Mouse (Mus musculus): ENCODE data around the gene Rdh1. TPM values are rescaled to one million over a fixed set of nuclear protein-coding genes. Genes with fewer than 3 reads are reported as not detected.

Gene Rdh1
- 1.4 TPM for polyA plus RNA-seq (2014; fragmentation: Illumina TruSeq; extraction: RNeasy Lipid Tissue Mini Kit (QIAGEN cat#74804))

DNA sequence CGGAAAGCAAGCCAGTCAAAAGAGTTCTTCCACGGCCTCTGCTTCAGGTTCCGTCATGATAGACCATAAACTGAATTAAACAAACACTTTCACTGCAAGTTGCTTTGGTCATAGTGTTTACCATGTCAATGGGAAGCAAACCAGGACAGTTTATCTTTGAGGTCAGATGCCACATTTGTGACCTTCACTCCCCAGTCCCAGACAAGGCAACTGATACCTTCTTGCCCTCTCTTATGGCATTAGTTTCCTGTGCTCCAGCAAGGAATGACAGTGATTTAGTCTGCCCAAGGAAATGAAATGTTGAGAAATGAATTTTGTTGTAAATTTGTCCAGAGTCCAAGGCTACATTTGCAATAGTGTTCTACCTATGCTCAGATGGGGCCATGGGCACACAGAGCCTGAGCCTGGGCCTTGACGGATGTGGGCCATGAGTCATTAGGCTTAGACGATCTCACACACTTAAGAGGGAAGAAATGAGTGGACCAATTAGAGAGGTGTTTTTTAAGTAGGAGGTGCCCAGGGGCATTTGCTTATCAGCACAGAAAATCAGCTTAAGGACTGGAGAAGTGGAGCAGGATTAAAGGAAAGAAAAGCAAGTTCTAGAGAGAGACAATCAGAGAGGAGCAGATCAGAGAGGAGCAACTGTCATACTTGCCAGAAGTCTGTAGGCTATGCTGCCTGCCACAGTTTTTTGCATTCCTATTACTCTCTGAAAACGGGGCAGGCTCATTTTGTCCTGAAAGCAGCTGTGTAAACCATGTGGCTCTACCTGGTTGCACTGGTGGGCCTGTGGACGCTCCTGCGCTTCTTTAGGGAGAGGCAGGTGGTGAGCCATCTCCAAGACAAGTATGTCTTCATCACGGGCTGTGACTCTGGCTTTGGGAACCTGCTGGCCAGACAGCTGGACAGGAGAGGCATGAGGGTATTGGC, at the start of gene Rdh1, which contains the start of gene Rdh16f1:
Rdh1 (plus strand) TSS at position 541 of the 930 bp plus-strand sequence.
Rdh16f1 (plus strand) TSS at position 607 of the 930 bp plus-strand sequence.

DNA sequence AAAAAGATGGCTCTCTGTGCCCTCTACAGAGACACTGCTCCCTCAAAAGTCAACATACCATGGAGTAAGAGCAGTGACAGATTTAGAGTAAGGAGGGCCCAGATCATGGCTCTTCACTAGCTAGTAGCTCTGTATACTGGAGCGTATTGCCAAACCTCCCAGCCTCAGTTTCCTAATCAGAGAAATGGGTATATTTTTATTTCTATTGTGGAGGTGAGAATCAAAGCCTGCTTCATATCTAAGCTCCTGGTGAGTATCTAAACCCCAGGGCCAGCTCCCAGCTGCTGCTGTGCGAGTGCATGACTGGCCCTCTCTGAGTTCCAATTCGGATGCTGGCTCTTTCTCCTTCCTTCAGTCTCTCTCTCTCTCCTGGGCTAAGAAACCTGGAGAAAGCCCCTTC, 35.3 kb upstream of the Rdh1 start, which contains the start of gene Tac2:
Tac2 (plus strand) TSS at position 301 of the 400 bp plus-strand sequence.

DNA sequence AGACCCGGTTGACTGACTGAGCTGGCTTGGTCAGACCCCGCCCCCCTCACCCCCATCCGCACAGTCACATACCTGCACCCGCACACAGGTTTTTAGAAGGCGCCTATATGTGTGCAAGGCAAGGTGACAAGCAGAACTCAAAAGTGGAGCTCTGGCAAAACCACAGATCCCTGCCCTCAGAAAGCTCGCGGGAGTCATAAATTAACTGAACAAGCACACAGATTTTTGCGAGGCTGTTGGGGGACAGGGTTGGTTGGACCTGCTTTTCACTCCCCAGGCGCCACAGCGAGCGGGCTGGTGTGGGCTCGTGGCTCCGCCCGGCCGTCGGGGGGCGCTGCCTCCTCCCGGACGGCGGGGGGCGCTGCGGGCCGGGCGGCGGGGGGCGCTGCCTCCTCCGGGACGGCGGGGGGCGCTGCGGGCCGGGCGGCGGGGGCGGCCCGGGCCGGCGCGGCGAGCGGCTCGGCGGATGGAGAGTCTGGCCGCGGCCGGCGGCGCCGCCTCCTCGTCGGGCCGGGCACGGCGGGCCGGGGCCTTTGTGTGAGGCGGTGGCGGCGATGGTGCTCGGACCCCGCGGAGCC, 20.3 kb upstream of the Rdh1 start, which contains the start of gene Zbtb39:
Zbtb39 (plus strand) TSS at position 456 of the 578 bp plus-strand sequence.

DNA sequence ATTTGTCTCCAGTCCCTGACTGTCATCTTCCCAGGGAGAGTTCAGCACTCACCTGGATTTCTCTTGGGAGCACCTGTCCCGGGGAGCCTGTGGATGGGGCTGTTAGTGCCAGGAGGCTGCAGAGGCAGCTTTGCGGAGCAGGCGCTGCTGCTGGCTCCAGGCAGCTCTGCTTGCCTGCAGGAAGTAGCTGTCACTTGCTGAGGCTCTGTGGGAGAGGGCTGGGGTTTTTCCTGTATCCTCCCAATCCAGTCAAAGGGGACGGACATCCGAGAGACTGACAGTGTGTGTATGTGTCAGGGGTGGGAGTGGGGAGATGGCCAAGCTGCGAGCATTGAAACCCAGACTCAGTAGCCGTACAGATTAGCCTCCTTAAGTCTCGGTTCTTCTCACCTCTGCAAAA, 8.0 kb upstream of the Rdh1 start, which contains the start of gene Gpr182:
Gpr182 (minus strand) TSS at position 185 of the 400 bp plus-strand sequence.

DNA sequence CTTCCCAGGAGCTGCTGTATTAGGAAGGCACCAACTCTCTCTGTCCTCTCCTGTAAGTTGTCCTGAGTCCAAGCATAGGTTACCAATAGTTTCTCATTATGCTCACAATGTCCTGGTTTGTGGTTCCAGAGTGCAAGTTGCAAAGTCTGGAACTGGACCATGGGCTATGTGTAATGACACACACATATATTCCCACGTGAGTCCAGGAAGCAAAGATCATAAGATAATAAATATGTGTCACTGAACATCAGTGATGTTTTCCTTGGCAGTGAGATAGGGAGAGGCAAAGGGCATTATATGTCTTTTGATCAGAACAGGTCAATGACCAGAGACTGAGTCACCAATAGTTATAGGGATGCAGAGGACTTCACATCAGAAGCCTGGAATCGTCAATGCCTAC, 16.5 kb downstream of the Rdh1 start, which contains the start of gene Rdh9:
Rdh9 (plus strand) TSS at position 376 of the 400 bp plus-strand sequence.

DNA sequence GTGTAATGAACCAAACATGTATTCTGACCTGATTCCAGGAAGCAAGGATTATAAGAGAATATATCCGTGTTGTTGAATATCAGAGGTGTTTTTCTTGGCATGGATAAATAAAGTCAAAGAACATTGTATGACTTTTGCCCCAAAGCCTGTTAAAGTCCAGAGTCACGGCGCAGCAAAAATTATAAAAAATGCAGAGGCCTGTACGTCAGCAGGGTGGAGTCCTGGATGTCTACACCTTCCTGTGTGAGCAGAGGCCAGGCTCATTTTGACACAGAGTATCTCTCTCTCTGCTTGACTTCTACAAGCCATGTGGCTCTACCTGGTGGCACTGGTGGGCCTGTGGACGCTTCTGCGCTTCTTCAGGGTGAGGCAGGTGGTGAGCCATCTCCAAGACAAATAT, 41.4 kb downstream of the Rdh1 start, which contains the start of gene Rdh16:
Rdh16 (plus strand) TSS at position 262 of the 400 bp plus-strand sequence.

Other genes starting within 250 kb of the Rdh1 start
- gene Ndufa4l2, start 244.8 kb upstream of the Rdh1 start, polyA plus RNA-seq (2014; fragmentation: Illumina TruSeq; extraction: RNeasy Lipid Tissue Mini Kit (QIAGEN cat#74804)): not detected
- 2.8 TPM for gene Shmt2, start 237.3 kb upstream of the Rdh1 start, polyA plus RNA-seq (2014; fragmentation: Illumina TruSeq; extraction: RNeasy Lipid Tissue Mini Kit (QIAGEN cat#74804))
- not detected for gene Nxph4, start 225.2 kb upstream of the Rdh1 start, polyA plus RNA-seq (2014; fragmentation: Illumina TruSeq; extraction: RNeasy Lipid Tissue Mini Kit (QIAGEN cat#74804))
- 12.3 TPM for gene Lrp1, start 138.6 kb upstream of the Rdh1 start, polyA plus RNA-seq (2014; fragmentation: Illumina TruSeq; extraction: RNeasy Lipid Tissue Mini Kit (QIAGEN cat#74804))
- 22.9 TPM for gene Stat6, start 116.7 kb upstream of the Rdh1 start, polyA plus RNA-seq (2014; fragmentation: Illumina TruSeq; extraction: RNeasy Lipid Tissue Mini Kit (QIAGEN cat#74804))
- gene Nemp1, start 92.8 kb upstream of the Rdh1 start, polyA plus RNA-seq (2014; fragmentation: Illumina TruSeq; extraction: RNeasy Lipid Tissue Mini Kit (QIAGEN cat#74804)): 19.4 TPM
- gene Nab2, start 91.2 kb upstream of the Rdh1 start, polyA plus RNA-seq (2014; fragmentation: Illumina TruSeq; extraction: RNeasy Lipid Tissue Mini Kit (QIAGEN cat#74804)): 3.2 TPM
- gene Myo1a, start 54.6 kb upstream of the Rdh1 start, polyA plus RNA-seq (2014; fragmentation: Illumina TruSeq; extraction: RNeasy Lipid Tissue Mini Kit (QIAGEN cat#74804)): 0.17 TPM
- not detected for gene Tac2, start 35.2 kb upstream of the Rdh1 start, polyA plus RNA-seq (2014; fragmentation: Illumina TruSeq; extraction: RNeasy Lipid Tissue Mini Kit (QIAGEN cat#74804))
- gene Zbtb39, start 20.2 kb upstream of the Rdh1 start, polyA plus RNA-seq (2014; fragmentation: Illumina TruSeq; extraction: RNeasy Lipid Tissue Mini Kit (QIAGEN cat#74804)): 4.6 TPM
- 0.71 TPM for gene Gpr182, start 8.0 kb upstream of the Rdh1 start, polyA plus RNA-seq (2014; fragmentation: Illumina TruSeq; extraction: RNeasy Lipid Tissue Mini Kit (QIAGEN cat#74804))
- not detected for gene Rdh16f1, start 66 bp downstream of the Rdh1 start, polyA plus RNA-seq (2014; fragmentation: Illumina TruSeq; extraction: RNeasy Lipid Tissue Mini Kit (QIAGEN cat#74804))
- gene Rdh9, start 16.7 kb downstream of the Rdh1 start, polyA plus RNA-seq (2014; fragmentation: Illumina TruSeq; extraction: RNeasy Lipid Tissue Mini Kit (QIAGEN cat#74804)): 4.1 TPM
- gene Rdh16, start 41.4 kb downstream of the Rdh1 start, polyA plus RNA-seq (2014; fragmentation: Illumina TruSeq; extraction: RNeasy Lipid Tissue Mini Kit (QIAGEN cat#74804)): 0.14 TPM
- not detected for gene Rdh19, start 90.2 kb downstream of the Rdh1 start, polyA plus RNA-seq (2014; fragmentation: Illumina TruSeq; extraction: RNeasy Lipid Tissue Mini Kit (QIAGEN cat#74804))
- not detected for gene Rdh16f2, start 106.8 kb downstream of the Rdh1 start, polyA plus RNA-seq (2014; fragmentation: Illumina TruSeq; extraction: RNeasy Lipid Tissue Mini Kit (QIAGEN cat#74804))
- not detected for gene Rdh7, start 129.1 kb downstream of the Rdh1 start, polyA plus RNA-seq (2014; fragmentation: Illumina TruSeq; extraction: RNeasy Lipid Tissue Mini Kit (QIAGEN cat#74804))
- gene Sdr9c7, start 138.8 kb downstream of the Rdh1 start, polyA plus RNA-seq (2014; fragmentation: Illumina TruSeq; extraction: RNeasy Lipid Tissue Mini Kit (QIAGEN cat#74804)): 0.46 TPM
- not detected for gene Hsd17b6, start 247.9 kb downstream of the Rdh1 start, polyA plus RNA-seq (2014; fragmentation: Illumina TruSeq; extraction: RNeasy Lipid Tissue Mini Kit (QIAGEN cat#74804))

All from ovary, adult 10 weeks (tissue).